13 mouse cellular contexts compared by ENCODE assay signal in the genomic region with DNA sequence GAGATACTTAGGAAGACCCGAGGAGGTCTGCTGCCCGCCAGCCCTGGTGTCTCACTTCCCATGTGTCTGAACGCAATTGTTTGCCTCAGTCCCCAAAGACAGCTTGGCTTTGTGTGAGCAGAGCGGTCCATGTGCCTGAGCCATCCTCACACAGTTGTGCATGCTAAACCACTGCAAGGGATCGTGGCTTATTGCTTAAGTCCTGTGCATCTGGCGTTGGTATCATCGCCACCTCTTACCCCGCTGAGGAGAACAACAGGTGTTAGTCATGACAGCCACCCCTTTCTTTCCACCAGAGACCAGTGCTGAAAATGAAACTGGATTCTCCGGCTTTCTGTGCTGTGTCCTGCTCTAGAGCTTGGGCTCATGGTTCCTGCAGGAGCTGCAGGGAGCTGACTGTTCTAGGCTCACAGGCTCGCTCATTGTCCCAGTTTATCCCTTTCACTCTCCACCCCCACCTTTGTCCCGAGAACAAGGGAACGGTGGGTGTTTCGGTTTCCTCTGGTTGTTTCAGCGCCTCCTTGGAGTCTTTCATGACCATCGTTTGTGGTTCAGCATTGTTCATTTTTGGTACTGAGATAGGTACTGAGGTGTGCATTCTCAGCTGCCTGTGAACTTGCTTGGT.
DNase-seq lines count a peak whose midpoint lies in the region; ATAC-seq lines count a peak whose summit lies in the region.
"Had no signal": no experiment of that assay in that cellular context is flagged by ENCODE, and none has a peak within 500 bp of the region (broad histone marks: within the 10 kb centered on the region; RNA-seq: fewer than 3 reads in every experiment).

No protein-coding gene starts in this region.

- 58% methylated on average over 15 of the region's 15 CpGs for WGBS in forebrain, embryonic 11.5 days
- 58% methylated on average over 15 of the region's 15 CpGs for WGBS in forebrain, embryonic 15.5 days

- H3K4me2 ChIP-seq in forebrain, embryonic 11.5 days (ENCODE audit: low read depth, low read length, severe bottlenecking) = no peak overlapping the region
- H3K4me2 ChIP-seq in forebrain, embryonic 15.5 days (replicated peaks) = no peak overlapping the region
- H3K4me2 ChIP-seq: heart, embryonic 15.5 days; intestine, embryonic 15.5 days had no signal

- H3K27ac ChIP-seq in forebrain, embryonic 11.5 days (ENCODE audit: low read depth, low read length) = no peak overlapping the region
- no peak overlapping the region for H3K27ac ChIP-seq in forebrain, embryonic 15.5 days (replicated peaks)
- H3K27ac ChIP-seq: heart, embryonic 15.5 days; intestine, embryonic 15.5 days had no signal

- ATAC-seq in forebrain, embryonic 11.5 days (replicated peaks; ENCODE audit: low FRiP score) = no peak
- ATAC-seq in forebrain, embryonic 15.5 days (replicated peaks) = no peak
- peak; percentile 36; the same call in 1 of the 2 replicates for ATAC-seq in megakaryocyte, adult 5-6 weeks (ENCODE audit: poor library complexity, severe bottlenecking)
- ATAC-seq: intestine, embryonic 15.5 days; Patski had no signal

- no peaks in the 10 kb centered on the region for H3K9me3 ChIP-seq in forebrain, embryonic 11.5 days (ENCODE audit: control insufficient read depth, low read length)
- H3K9me3 ChIP-seq in forebrain, embryonic 15.5 days = no peaks in the 10 kb centered on the region
- H3K9me3 ChIP-seq: heart, embryonic 15.5 days; intestine, embryonic 15.5 days had no signal

- peak; percentile 45 for DNase-seq in forebrain, embryonic 11.5 days (ENCODE audit: low spot score)
- peak; percentile 64 for DNase-seq in right cerebral cortex, adult 18-20 months
- no peak for DNase-seq in right cerebral cortex, postnatal 4 days
- DNase-seq in thymus, postnatal 36 days = peak; percentile 24 to 48
- no peak for DNase-seq in kidney, postnatal 25 days
- DNase-seq in layer of hippocampus, adult 11-12 months (ENCODE audit: low spot score) = no peak
- DNase-seq: cerebellum, postnatal 14 days; retina, postnatal 1 day had no signal

- no peaks in the 10 kb centered on the region for H3K4me1 ChIP-seq in forebrain, embryonic 11.5 days (replicated peaks; ENCODE audit: control insufficient read depth, insufficient read depth, low read length)
- peaks cover 18% of the 10 kb centered on the region for H3K4me1 ChIP-seq in forebrain, embryonic 15.5 days

- no peak overlapping the region for H3K9ac ChIP-seq in forebrain, embryonic 11.5 days (ENCODE audit: low read length)
- no peak overlapping the region for H3K9ac ChIP-seq in forebrain, embryonic 15.5 days (replicated peaks)
- H3K9ac ChIP-seq: heart, embryonic 15.5 days; intestine, embryonic 15.5 days had no signal

- H3K36me3 ChIP-seq in forebrain, embryonic 11.5 days (ENCODE audit: control insufficient read depth, insufficient read depth, low read length) = no peaks in the 10 kb centered on the region
- no peaks in the 10 kb centered on the region for H3K36me3 ChIP-seq in forebrain, embryonic 15.5 days
- H3K36me3 ChIP-seq: heart, embryonic 15.5 days; intestine, embryonic 15.5 days had no signal

- H3K4me3 ChIP-seq in forebrain, embryonic 11.5 days (ENCODE audit: low read depth, low read length) = no peak overlapping the region
- no peak overlapping the region for H3K4me3 ChIP-seq in forebrain, embryonic 15.5 days
- H3K4me3 ChIP-seq: heart, embryonic 15.5 days; intestine, embryonic 15.5 days had no signal

- H3K27me3 ChIP-seq in forebrain, embryonic 11.5 days (ENCODE audit: control insufficient read depth, insufficient read depth, low read length) = no peaks in the 10 kb centered on the region
- no peaks in the 10 kb centered on the region for H3K27me3 ChIP-seq in forebrain, embryonic 15.5 days
- H3K27me3 ChIP-seq: heart, embryonic 15.5 days; intestine, embryonic 15.5 days; Patski had no signal

Comparison
In these comparisons a context has a peak if more than half of its experiments do, and no peak if none do; other contexts are left out.
1. DNase-seq: peak in forebrain, embryonic 11.5 days (single experiment), right cerebral cortex, adult 18-20 months (single experiment) and thymus, postnatal 36 days (2 of 2); none in right cerebral cortex, postnatal 4 days (single experiment), kidney, postnatal 25 days (0 of 2) and layer of hippocampus, adult 11-12 months (single experiment).